Mouse (Mus musculus) bone marrow macrophage, adult 2 months (primary cell): ENCODE data around the gene Dnah17.

Source experiments
- CTCF ChIP-seq: IDR thresholded peaks from 2 replicates; pipeline ENCODE4 v1.5.1; 2012; ENCODE audit warnings: low read depth, mild to moderate bottlenecking, low read length, moderate library complexity
- POLR2A ChIP-seq: IDR thresholded peaks from 2 replicates; pipeline ENCODE4 v1.6.1; 2012; ENCODE audit warnings: mild to moderate bottlenecking, low read depth, low read length, borderline replicate concordance

- no peak for TF ChIP-seq POLR2A
- TF ChIP-seq CTCF = peak; percentile 99
These were observed 27.6 kb downstream of the Dnah17 start for GRCm38 (mm10) chr11:118102838-118103237.
